Mouse (Mus musculus) forebrain, postnatal 0 days (tissue): Measurements from ENCODE around the gene Unc119b. TPM values are rescaled to one million over a fixed set of nuclear protein-coding genes. Genes with fewer than 3 reads are reported as not detected.
"Not testable (repeated sequence)": the region's sequence is repeated elsewhere in the genome, so short reads cannot be mapped to it uniquely, and the experiment has no call there.

Source experiments
- ATAC-seq: fragments of 200-750 bp; cut with Nextera tagmentation; 2 replicates; pipeline ENCODE4 v1.8.0; 2017; ENCODE audit warnings: mild to moderate bottlenecking, moderate library complexity
- DNase-seq: peaks from one replicate; pipeline ENCODE4 v3.0.0-alpha.2; 2015
- H3K27ac ChIP-seq: fragments of 300-500 bp; sonication (generic); 2 replicates; pipeline ENCODE4 v1.5.1; 2014; ENCODE audit warnings: low read depth, mild to moderate bottlenecking, antibody characterized with exemption, low read length, moderate library complexity, mixed read lengths
- H3K27me3 ChIP-seq: fragments of 300-500 bp; sonication (generic); 2 replicates; pipeline ENCODE4 v1.6.1; 2014; ENCODE audit warnings: mild to moderate bottlenecking, low read length, mixed read lengths; ENCODE audit not compliant: insufficient read depth
- H3K36me3 ChIP-seq: fragments of 300-500 bp; sonication (generic); 2 replicates; pipeline ENCODE4 v1.6.1; 2014; ENCODE audit warnings: mild to moderate bottlenecking, moderate library complexity; ENCODE audit not compliant: insufficient read depth
- H3K4me1 ChIP-seq: fragments of 300-500 bp; sonication (generic); 2 replicates; pipeline ENCODE4 v1.6.1; 2014; ENCODE audit warnings: antibody characterized with exemption; ENCODE audit not compliant: insufficient read depth
- H3K4me2 ChIP-seq: fragments of 300-500 bp; sonication (generic); 2 replicates; pipeline ENCODE4 v1.6.1; 2014; ENCODE audit warnings: low read depth, mild to moderate bottlenecking, moderate library complexity
- H3K4me3 ChIP-seq: fragments of 300-500 bp; sonication (generic); 2 replicates; pipeline ENCODE4 v1.5.1; 2014; ENCODE audit warnings: low read depth, low read length, mixed read lengths
- H3K9ac ChIP-seq: fragments of 300-500 bp; sonication (generic); 2 replicates; pipeline ENCODE4 v1.6.1; 2014; ENCODE audit warnings: mild to moderate bottlenecking
- H3K9me3 ChIP-seq: fragments of 300-500 bp; sonication (generic); 2 replicates; pipeline ENCODE4 v1.6.1; 2016; ENCODE audit warnings: low read length
- CTCF ChIP-seq: sonication (generic); IDR thresholded peaks from 2 replicates; pipeline ENCODE4 v1.5.1; 2016; ENCODE audit warnings: antibody characterized with exemption, control low read depth, low read depth
- WGBS: fragments of 180-500 bp; shearing (Covaris S2); extraction: QIAGEN DNeasy Blood & Tissue Kit; methylation state at CpG from one replicate; pipeline ENCODE4 v1.1.7; 2014; 5-methylcytosine and 5-hydroxymethylcytosine counted together
- polyA plus RNA-seq: library from polyadenylated mRNA; unstranded; fragments of >200 nt; fragmentation: Nextera tagmentation; extraction: Ambion mirVana; gene quantifications from 2 replicates; pipeline ENCODE4 v1.2.1, GENCODE M21; 2015
- total RNA-seq: library from RNA; depleted of rRNA; stranded (reverse); fragments of >200 nt; gene quantifications from 2 replicates; pipeline ENCODE4 v1.2.3, GENCODE M21; 2014

The Unc119b gene
- total and polyA plus RNA-seq, 2 experiments from 2014 or later, result 20.3 to 27.2 TPM

DNA sequence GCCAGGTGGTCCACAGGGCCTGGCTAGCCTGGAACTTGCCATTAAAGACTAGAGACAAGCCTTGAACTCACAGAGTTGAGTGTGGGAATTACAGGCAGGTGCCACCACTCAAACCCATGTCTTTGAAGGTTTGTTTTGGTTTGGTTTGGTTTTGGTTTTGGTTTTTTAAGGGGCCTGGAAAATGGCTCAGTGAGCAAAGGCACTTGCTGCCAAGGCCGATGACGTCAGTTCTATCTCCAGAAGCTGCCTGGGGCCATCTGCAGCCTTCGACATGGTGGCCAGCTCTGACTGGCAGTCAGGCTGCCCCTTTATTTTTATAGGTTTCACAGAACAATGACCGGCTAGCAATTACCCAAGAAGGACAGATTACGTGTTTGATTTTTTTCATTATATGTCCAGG is 13.8 kb downstream of the Unc119b start:
- no peak for ATAC-seq
- TF ChIP-seq CTCF, result no peak
- H3K4me1 ChIP-seq, result peaks cover 7% of the 10 kb centered on the region
- H3K4me2 ChIP-seq, result no peak overlapping the region
- no peak overlapping the region for H3K9ac ChIP-seq
- H3K9me3 ChIP-seq, result no peaks in the 10 kb centered on the region
- 46% methylated on average over 5 of the region's 5 CpGs for WGBS
- H3K4me3 ChIP-seq, result no peak overlapping the region
- H3K27me3 ChIP-seq, result no peaks in the 10 kb centered on the region
- H3K27ac ChIP-seq, result no peak overlapping the region
- peak; percentile 43 for DNase-seq
- H3K36me3 ChIP-seq, result peaks cover 20% of the 10 kb centered on the region

DNA sequence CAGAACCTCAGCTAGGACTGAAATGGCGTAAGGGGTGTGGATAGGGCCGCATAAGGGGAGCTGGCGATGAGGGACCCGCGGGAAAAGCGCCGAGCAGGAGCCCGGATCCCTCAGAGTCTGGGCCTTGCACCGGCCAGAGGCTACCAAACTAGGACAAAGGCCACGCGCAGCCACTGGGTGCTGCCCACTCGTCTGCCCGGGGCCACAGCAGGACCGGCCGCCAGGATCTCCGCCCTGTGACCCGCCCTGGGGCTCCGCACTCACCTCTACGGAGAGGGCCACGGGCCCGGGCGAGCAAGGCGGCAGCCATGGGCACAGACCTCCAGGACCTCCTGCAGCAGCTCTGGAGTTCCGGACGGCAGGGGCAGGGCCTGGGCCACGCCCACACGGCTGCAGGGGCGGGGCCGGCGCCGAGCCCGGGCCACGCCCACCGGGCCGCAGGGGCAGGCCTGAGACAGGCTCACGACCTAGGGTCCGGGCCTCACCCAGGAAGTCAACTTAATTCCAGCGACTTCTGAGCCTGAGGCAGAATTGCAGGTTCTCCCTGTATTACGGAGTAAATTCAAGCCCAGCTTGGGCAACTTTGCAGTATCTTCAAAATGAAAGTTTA is 15.7 kb downstream of the Unc119b start, which contains the start of gene Acads:
TSS of gene Acads (minus strand) at position 386 of the 610 bp plus-strand sequence.
- no peak for TF ChIP-seq CTCF
- H3K36me3 ChIP-seq, result peaks cover 12% of the 10 kb centered on the region
- H3K9me3 ChIP-seq, result no peaks in the 10 kb centered on the region
- 2% methylated on average over 39 of the region's 39 CpGs for WGBS
- H3K27me3 ChIP-seq, result no peaks in the 10 kb centered on the region
- H3K9ac ChIP-seq, result peak within 1 kb of the TSS; percentile 53
- peak within 1 kb of the TSS; percentile 40 for H3K4me3 ChIP-seq
- peaks cover 7% of the 10 kb centered on the region for H3K4me1 ChIP-seq
- peak; percentile 49 for DNase-seq
- H3K27ac ChIP-seq, result 0 out of 2 replicates have a peak within 1 kb of the TSS, but pooled peaks have one; percentile 9
- ATAC-seq, result peak; percentile 74
- peak within 1 kb of the TSS; percentile 65 for H3K4me2 ChIP-seq

DNA sequence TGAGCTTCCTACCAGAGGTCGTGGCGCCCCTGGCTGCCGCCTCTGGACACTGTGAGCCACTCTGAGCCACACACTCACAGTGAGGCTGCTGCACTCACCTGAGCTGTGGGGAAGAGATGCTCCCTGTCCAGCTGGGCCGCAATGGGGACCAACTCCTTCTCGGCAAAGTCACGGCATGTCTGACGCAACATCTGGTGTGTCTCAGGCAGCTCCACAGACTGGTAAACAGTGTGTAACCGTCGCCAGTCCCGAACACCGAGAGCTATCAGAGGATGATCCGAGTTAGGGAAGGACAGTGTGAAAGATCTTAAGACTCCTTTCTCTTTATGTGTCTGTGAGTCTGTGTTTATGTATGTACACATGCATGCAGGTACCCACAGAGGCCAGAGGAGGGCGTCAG is 17.3 kb downstream of the Unc119b start:
- no peak for TF ChIP-seq CTCF
- Histone ChIP-seq H3K4me2 (no peak overlapping the region), H3K27me3 (no peaks in the 10 kb centered on the region), H3K9me3 (no peaks in the 10 kb centered on the region), H3K4me3 (no peak overlapping the region), H3K36me3 (peaks cover 11% of the 10 kb centered on the region), H3K9ac (no peak overlapping the region), H3K4me1 (peaks cover 7% of the 10 kb centered on the region), H3K27ac (no peak overlapping the region)
- 92% methylated on average over 13 of the region's 13 CpGs for WGBS
- no peak for ATAC-seq
- no peak for DNase-seq

DNA sequence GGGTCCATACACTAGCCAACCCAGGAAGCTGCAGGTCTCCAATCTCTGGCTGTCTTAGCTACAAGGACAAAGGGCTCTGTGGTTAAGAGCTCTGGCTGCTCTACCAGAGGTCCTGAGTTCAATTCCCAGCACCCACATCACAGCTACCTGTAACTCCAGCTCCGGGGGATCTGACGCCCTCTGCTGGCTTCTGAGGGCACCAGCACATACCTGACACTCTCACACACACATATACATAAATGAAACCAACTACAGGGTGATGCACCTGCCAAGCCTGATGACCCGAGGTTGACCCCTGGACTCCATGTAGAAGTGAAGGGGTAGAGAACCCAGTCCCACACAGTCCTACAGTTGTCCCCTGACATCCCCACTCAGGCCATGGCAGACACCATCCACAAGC is 18.3 kb downstream of the Unc119b start:
- H3K9ac ChIP-seq, result no peak overlapping the region
- WGBS, result 94% methylated on average over 3 of the region's 3 CpGs
- peaks cover 8% of the 10 kb centered on the region; the same call in 1 of the 2 replicates for H3K36me3 ChIP-seq
- TF ChIP-seq CTCF, result no peak
- H3K9me3 ChIP-seq, result no peaks in the 10 kb centered on the region
- no peak overlapping the region for H3K4me2 ChIP-seq
- no peak overlapping the region for H3K27ac ChIP-seq
- no peak for DNase-seq
- peaks cover 7% of the 10 kb centered on the region for H3K4me1 ChIP-seq
- no peak for ATAC-seq
- no peak overlapping the region for H3K4me3 ChIP-seq
- H3K27me3 ChIP-seq, result no peaks in the 10 kb centered on the region

DNA sequence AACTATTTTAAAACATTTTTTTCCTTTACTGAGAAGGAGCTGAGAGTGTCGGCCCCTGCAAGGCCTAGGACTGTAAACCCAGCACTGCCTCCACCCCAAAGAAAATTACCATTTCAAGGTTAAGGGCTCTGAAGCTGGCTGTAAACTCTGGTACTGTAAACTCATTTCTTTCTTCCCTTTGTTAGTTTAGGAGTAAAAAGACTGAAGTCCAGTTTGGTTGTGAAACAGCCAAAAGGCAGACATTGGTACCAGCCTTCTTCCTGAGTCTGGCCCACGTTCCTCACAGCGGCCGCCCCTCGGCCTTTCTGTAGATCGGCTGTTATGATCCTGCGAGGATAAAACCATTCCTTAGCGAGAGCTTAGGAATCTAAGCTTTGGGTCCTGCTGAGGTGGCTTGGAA is 20.3 kb downstream of the Unc119b start:
- H3K27me3 ChIP-seq, result no peaks in the 10 kb centered on the region
- 94% methylated on average over 8 of the region's 8 CpGs for WGBS
- TF ChIP-seq CTCF, result no peak
- H3K36me3 ChIP-seq, result peaks cover 8% of the 10 kb centered on the region; the same call in 1 of the 2 replicates
- no peak overlapping the region for H3K9ac ChIP-seq
- no peak overlapping the region for H3K4me2 ChIP-seq
- ATAC-seq (no peak), DNase-seq (no peak)
- peaks cover 7% of the 10 kb centered on the region for H3K4me1 ChIP-seq
- no peak overlapping the region for H3K4me3 ChIP-seq
- no peak overlapping the region for H3K27ac ChIP-seq
- no peaks in the 10 kb centered on the region for H3K9me3 ChIP-seq

DNA sequence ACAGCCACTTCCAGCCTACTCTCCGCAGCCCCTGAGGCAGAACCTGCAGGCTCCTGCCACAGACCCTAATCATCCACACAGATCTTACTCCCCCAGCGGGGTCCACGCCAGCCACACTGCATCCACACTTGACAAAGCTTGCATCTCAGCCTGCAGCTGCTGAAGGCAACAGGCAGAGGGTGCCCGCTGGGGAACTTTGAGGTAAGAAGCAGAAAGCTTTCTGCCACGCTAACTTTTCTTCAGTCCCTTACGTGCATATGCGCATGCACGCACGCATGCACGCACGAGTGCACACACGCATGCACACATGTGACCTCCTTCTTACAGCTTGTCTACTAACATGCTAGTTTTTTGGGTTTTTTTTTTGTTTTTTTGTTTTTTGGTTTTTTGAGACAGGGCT is 21.5 kb downstream of the Unc119b start:
- H3K4me2 ChIP-seq, result no peak overlapping the region
- WGBS, result 95% methylated on average over 12 of the region's 12 CpGs
- peaks cover 8% of the 10 kb centered on the region; the same call in 1 of the 2 replicates for H3K36me3 ChIP-seq
- no peaks in the 10 kb centered on the region for H3K9me3 ChIP-seq
- no peaks in the 10 kb centered on the region for H3K27me3 ChIP-seq
- H3K9ac ChIP-seq, result no peak overlapping the region
- H3K4me3 ChIP-seq, result no peak overlapping the region
- TF ChIP-seq CTCF, result no peak
- no peaks in the 10 kb centered on the region for H3K4me1 ChIP-seq
- no peak for ATAC-seq
- H3K27ac ChIP-seq, result no peak overlapping the region
- no peak for DNase-seq

DNA sequence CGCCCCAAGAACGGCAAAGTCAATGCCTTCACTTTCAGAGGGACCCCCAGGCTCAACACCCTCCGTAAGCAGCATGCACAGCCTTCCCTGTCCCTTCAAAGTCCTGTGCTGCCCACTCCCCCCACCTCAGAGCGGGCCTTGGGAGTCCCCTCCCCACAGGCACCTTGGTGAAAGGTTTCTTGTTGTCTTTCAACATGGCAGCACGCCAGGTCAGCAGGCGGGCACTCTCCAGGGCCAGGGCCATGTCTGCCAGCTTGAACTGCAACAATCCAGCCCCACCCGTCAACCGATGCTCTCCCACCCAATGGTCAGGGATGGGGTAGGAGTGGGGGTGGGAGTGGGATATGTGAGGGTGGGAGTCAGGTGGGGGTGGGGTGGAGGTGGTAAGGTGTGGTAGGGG is 23.6 kb downstream of the Unc119b start:
- ATAC-seq (no peak), DNase-seq (no peak)
- Histone ChIP-seq H3K27ac (no peak overlapping the region), H3K4me2 (no peak overlapping the region), H3K27me3 (no peaks in the 10 kb centered on the region), H3K4me1 (no peaks in the 10 kb centered on the region), H3K9me3 (no peaks in the 10 kb centered on the region), H3K36me3 (0 out of 2 replicates have a peak, but pooled peaks cover 6% of the 10 kb centered on the region), H3K9ac (no peak overlapping the region), H3K4me3 (no peak overlapping the region)
- 79% methylated on average over 8 of the region's 8 CpGs for WGBS
- no peak for TF ChIP-seq CTCF

DNA sequence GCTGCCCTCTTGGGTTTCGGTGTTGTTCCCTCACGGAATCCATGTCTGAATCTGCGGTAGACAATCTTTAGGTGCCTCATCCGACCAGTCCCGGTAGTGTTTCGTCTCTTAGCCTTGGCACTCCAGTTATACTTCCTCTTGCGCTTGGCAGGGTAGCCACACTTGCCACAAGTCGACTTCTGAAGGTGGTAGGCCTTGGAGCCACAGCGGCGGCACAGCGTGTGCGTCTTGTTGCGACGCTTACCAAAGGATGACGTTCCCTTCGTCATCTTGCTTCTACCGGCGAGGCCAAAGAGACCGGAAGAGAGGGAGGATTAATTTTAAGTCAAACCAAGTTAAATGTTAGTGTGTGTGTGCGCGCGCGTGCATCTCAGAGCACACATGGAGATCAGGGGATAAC is 31.5 kb downstream of the Unc119b start:
- not testable (repeated sequence) for ATAC-seq, H3K9me3 ChIP-seq, H3K4me2 ChIP-seq, H3K4me3 ChIP-seq, H3K9ac ChIP-seq, H3K4me1 ChIP-seq, H3K27me3 ChIP-seq, DNase-seq, H3K27ac ChIP-seq
- H3K36me3 ChIP-seq, result peaks cover 15% of the 10 kb centered on the region
- WGBS, result 98% methylated on average over 23 of the region's 23 CpGs
